ENCODE assay signal across 16 mouse cellular contexts in the genomic region with DNA sequence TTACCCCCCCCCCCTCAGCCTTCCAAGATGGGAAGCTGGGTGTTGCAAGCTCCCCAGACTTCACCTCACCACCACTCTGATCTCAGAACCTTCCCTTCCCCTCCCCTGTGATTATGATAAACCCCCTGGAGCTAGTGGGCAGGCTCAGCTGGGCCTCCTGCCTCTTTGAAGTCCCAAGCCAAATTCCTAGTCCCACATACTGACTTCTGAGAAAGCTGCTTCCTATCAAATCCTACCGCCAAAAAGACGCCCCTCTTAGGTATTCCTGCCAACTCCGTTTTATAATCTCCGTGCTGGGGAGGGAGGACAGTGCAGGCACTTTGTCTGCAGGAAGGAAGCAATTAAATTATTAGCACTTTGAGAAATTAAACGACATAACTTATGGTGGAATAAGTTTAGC. TPM values are rescaled to one million over a fixed set of nuclear protein-coding genes. Genes with fewer than 3 reads are reported as not detected.
"Had no signal": no experiment of that assay in that cellular context is flagged by ENCODE, and none has a peak within 500 bp of the region (broad histone marks: within the 10 kb centered on the region; RNA-seq: fewer than 3 reads in every experiment).

No protein-coding gene starts in this region.

- H3K27me3 ChIP-seq: neural tube, embryonic 12.5 days had no signal

- H3K4me2 ChIP-seq: liver, embryonic 15.5 days; midbrain, embryonic 11.5 days; midbrain, embryonic 15.5 days had no signal

- H3K9ac ChIP-seq: liver, embryonic 15.5 days; midbrain, embryonic 15.5 days; neural tube, embryonic 12.5 days had no signal

- H3K27ac ChIP-seq: liver, embryonic 15.5 days; macrophage; midbrain, embryonic 15.5 days; neural tube, embryonic 12.5 days; stomach, postnatal 0 days had no signal

- H3K9me3 ChIP-seq: liver, embryonic 15.5 days; midbrain, embryonic 15.5 days; neural tube, embryonic 12.5 days had no signal

- H3K4me1 ChIP-seq: liver, embryonic 15.5 days; megakaryocyte, embryonic 14.5 days; midbrain, embryonic 15.5 days; neural tube, embryonic 12.5 days had no signal

- H3K4me3 ChIP-seq: liver, embryonic 15.5 days; megakaryocyte, embryonic 14.5 days; midbrain, embryonic 15.5 days; neural tube, embryonic 12.5 days had no signal

- ATAC-seq: midbrain, embryonic 15.5 days had no signal

- DNase-seq: kidney, adult 11 months; kidney, adult 9 months; kidney, postnatal 14 days; layer of hippocampus, postnatal 36 days; lung, adult 2 months; lung, postnatal 10 days; thymus, postnatal 4 days had no signal

- H3K36me3 ChIP-seq: liver, embryonic 15.5 days; midbrain, embryonic 15.5 days; neural tube, embryonic 12.5 days had no signal

RNA-seq across cellular contexts. Expression of a gene that starts 16.2 kb away (rescaled TPM):
- total RNA-seq: monocyte, adult 5-6 weeks; neutrophil, adult 5-6 weeks had no signal
- polyA plus RNA-seq: macrophage had no signal
